Mouse (Mus musculus) spleen, postnatal 4 days (tissue): Measurements from ENCODE around the gene Sun5.
"Not testable (repeated sequence)": the region's sequence is repeated elsewhere in the genome, so short reads cannot be mapped to it uniquely, and the experiment has no call there.

Experiments used
- DNase-seq, 2 experiments: peaks; one replicate each; pipeline ENCODE4 v3.0.0; 2022; ENCODE audit warnings: low spot score in 2 of 2

Gene Sun5

GRCm38 (mm10) chr2:153870984-153871383, at the start of gene Sun5:
Gene Sun5, minus strand, starts transcription at chr2:153871084.
- no peak for DNase-seq

DNA sequence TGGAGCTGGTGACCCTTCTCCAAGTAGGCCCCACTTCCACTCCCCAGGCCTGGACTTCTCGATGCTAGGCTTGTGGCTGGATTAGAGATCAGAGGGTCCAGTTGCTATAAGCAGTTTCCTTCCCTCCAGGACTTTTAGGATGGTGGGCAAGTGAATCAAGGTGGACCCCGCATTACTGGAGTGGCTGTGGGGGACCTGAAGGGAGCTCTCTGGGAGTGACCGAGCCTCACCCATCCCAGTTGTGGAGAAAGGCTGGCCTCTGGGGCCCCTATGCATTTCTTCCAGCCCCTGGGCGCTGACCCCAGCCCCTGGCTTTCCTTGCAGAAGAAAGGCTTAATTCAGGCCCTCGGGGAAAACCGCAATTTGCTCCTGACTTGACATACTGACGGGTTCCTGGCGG, 47.0 kb upstream of the Sun5 start, which contains the start of gene Bpifb3:
Gene Bpifb3 (plus strand): TSS at position 301 of the 400 bp plus-strand sequence.
- no peak for DNase-seq

DNA sequence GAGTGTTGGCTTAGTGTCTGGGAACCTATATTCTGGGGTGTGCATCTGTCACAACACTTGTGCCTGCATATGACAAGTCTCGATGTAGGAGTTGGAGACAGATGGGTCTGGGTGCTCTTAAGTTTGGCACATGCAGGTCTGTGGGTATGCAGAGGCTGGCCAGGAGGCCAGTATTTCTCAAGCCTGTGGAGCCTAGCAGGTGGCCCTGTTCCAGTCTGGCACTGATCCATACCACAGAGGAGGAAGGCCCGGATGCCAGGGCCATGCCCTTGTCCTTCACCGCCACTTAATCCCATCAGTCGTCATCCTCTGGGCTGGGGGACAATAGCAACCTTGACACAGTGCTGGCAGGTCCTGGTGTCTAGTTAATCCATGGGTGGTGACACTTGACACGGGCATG, 43.3 kb upstream of the Sun5 start:
- no peak for DNase-seq

DNA sequence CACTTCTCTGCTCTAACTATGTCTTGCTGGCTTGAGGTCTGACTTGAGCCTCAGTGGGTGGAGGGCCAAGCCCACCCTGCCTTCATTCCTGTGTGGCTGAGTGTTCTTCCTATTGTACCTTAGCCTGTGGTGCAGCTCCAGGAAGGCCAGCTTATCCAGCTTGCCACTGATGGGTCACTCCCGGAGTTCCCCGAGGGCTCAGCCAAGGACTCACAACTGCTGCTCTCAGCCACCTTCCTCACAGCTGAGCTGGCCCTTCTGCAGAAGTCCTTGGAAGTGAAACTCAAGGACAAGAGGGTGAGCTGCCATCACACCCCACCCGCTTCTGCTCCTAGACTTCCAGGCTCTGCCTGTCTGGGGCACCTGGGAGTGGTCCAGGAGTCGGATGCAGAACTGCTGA, 35.7 kb upstream of the Sun5 start:
- DNase-seq = no peak

GRCm38 (mm10) chr2:153902726-153903125, 31.8 kb upstream of the Sun5 start:
- no peak for DNase-seq

DNA sequence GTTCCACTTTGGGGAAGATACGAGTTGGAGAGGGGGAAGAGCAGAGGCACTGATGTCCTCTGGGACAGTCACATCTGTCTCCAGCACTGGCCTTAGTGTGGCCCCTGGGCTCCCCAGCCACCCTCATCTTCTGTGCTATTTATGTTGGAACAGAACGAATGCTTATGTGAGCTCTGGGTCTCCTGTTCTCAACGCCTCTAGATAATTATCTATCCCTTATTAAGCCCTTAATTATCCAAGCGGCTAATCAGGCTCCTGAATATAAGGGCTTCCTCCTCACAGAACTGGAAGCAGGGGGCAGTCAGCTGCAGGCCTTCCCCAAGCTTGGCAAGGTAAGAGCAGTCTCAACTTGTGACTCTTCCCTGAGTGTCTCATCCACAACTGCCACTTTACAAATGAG, 29.2 kb upstream of the Sun5 start, which contains the start of gene Bpifb6:
Gene Bpifb6 (plus strand): TSS at position 301 of the 400 bp plus-strand sequence.
- DNase-seq = no peak

DNA sequence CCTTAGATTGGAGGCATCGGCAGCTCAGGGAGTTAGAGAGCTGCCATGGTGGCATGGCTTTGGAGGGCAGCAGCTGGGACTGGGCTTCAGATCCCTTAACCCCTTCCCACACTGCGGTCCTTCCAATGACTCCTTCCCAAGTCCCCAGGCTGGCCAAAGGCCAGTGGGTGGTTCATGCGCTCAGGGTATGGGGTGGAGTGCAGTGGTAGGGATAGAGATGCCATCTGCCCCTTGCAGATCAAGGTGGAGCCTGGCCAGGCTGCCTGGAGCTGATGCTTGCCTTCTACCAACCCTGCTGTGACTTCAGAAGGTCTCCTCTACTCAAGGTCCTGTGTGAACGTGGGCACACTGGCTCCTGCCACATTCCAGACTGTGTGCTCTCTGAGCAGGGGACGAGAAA, 28.2 kb upstream of the Sun5 start:
- DNase-seq = no peak

- DNase-seq = no peak
Observed at GRCm38 (mm10) chr2:153874745-153875144, 3.9 kb upstream of the Sun5 start, which contains the start of gene Bpifb2. Gene Bpifb2, plus strand, starts transcription at chr2:153875045.

DNA sequence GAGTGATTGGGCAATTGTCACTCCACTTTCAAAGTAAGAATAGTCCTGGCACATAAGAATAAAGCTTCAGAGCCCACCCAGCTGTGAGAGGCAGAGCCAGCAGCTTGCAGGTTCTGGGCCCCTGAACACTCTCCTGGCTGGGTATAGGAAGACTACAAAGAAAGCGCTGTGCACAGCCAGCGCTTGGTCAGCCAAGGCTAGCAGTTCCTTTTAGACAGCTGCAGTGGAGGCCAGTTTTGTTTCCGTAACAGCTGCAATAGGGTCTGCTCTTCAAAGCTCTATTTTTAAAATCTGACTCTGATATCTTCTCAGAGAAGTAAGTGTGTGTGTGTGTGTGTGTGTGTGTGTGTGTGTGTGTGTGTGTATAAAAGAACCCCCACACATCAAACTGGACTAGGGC, 8.9 kb downstream of the Sun5 start:
- no peak for DNase-seq

- DNase-seq = no peak
Observed at GRCm38 (mm10) chr2:153860715-153861114, 10.2 kb downstream of the Sun5 start.

DNA sequence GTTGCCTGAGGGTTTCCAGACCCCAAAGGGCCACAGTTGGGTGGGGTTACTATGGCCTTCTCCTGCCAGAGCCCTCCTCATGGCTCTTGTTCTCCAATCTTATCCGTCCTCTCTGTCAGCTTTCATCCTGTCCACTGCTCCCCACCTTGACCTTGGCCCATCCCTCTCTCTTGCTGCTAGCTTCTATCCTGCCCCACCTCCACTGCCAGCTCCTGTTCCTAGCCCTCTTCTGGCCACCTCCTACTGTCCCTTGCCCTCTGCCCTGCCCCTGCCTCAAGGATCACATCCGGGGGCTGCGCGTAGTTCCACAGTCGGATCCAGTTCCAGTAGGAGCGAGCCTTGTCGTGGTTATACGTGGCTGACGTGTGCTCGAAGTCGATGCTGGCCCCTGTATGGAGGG, 10.6 kb downstream of the Sun5 start:
- DNase-seq = no peak

- DNase-seq = no peak
Observed at GRCm38 (mm10) chr2:153859581-153859980, 11.3 kb downstream of the Sun5 start.

DNA sequence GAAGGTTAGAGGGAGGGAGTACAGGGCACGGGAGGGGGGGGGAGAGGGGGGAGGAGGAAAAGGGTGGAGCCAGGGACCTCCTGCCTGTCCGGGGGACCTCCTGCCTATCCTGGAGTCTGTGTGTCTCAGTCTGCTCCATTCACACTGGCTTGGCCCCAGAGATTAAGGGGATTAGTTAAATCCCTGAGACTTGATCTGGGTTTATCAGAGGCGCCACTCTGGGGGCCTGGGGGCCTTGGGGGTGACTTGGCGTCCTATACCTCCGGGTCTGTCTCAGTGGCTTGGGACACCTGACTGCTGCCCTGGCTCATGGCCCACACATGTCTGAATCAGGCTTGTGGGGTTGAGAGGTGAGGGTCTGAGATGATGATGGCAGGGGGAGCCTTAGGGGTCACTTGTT, 17.3 kb downstream of the Sun5 start:
- DNase-seq = no peak

DNA sequence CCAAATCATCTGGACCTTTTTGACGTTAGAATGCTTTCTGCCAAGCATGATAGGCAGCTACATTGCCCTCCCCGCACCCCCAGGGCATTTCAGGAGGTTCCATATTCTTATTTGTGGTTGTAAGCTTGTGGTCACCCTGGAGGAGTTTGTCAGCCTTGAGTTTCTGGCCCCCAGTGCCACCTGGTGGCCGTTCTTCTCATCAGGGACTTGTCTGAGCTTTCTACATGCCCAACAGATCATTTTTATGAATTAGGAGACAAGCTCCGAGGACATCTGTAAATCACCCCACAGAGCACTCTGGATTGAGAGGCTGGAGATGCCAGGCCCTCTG, 19.9 kb downstream of the Sun5 start:
- DNase-seq = peak; percentile 52 to 74

DNA sequence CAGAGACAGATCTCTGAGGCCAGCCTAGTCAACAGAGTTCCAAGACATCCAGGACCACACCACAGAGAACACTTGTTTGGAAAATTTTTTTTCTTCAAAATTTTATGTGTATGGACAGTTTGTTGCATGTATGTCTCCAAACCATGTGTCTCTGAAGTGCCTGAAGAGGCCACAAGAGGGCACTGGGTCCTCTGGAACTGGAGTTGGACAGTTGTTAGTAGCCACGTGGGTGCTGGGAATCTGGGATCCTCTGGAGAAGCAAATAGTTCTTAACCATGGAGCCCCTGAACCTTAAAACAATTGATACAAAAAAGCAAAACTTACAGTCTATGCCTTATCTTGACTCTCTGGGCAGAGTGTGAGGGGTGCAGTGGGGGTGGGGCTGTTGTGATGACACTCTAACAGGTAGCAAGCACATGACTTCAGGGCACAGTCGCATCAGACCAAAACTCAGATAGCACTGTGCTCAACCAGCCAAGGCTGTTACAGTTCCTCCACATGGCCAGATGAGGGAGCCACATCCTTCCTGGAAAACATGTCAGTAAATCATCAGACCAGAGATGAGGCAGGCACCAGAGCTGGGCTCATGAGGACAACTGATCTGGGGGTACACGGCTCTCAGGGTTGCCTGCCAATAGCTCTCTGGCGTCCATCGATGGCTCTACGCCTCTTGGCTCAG, 20.4 kb downstream of the Sun5 start:
- no peak for DNase-seq

GRCm38 (mm10) chr2:153848389-153848788, 22.5 kb downstream of the Sun5 start:
- no peak for DNase-seq

GRCm38 (mm10) chr2:153842854-153843253, 28.0 kb downstream of the Sun5 start:
- no peak for DNase-seq

- DNase-seq = no peak
Observed at GRCm38 (mm10) chr2:153833291-153833690, 37.6 kb downstream of the Sun5 start.

DNA sequence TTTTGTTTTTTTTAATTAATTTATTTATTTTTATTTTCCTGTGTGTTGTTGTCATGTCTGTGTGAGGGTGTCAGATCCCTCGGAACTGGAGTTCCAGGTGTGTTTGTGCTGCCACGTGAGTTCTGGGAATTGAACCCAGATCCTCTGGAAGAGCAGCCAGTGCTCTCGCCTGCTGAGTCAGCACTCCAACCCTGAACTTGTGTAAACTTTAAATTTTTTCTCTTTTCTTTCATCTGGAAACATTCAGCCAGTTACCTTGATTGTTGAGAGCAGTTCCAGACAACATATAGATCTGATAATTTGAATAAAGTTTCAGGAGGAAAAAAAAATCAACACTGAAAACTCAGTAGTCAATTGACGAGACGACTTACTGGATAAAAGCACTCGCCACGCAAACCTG, 42.2 kb downstream of the Sun5 start:
- no peak for DNase-seq

- DNase-seq = no peak
Observed at GRCm38 (mm10) chr2:153827171-153827830, 43.6 kb downstream of the Sun5 start.

DNA sequence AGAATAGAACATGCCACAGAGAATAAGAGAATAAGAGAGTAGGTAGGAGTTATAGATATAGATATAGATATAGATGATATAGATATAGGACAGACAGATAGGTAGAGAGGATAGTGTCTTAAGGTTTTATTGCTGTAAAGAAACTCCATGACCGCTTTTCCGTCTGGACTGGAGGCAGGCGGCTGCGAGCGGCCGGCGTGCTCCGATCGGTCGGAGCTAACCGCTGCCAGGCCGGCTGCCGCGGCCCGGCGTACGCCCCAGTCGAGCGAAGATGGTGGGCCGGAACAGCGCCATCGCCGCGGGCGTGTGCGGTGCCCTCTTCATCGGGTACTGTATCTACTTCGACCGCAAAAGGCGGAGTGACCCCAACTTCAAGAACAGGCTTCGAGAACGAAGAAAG, 45.0 kb downstream of the Sun5 start:
- DNase-seq = not testable (repeated sequence)

DNA sequence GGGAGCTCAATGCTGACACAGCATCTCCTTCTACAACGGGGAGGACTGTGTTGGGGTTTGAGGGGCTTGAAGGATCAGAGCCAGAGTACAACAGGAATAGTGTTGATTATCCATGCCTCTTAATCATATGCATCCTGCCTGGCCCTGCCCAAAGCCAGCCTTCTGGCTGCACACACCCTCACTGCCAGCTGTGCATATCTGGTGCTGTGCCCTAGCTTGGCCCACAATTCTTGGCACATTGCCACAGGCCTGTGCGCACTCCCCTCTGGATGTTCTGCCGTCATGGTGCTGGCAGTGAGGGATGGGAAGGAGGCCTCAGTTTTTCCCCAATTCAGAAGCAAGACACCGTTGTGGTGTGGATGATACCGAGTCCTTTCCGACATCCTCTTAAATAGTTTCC, 46.3 kb downstream of the Sun5 start:
- DNase-seq = no peak

- DNase-seq = no peak
Observed at GRCm38 (mm10) chr2:153822005-153822543, 48.8 kb downstream of the Sun5 start.
